Mouse (Mus musculus): ENCODE measurements around the gene Wdr24. TPM values are rescaled to one million over a fixed set of nuclear protein-coding genes. Genes with fewer than 3 reads are reported as not detected.

Gene Wdr24
- total and polyA plus RNA-seq, 2 experiments from 2014 or later, result 22.6 to 39.7 TPM

- no peaks in the 10 kb centered on the region for H3K27me3 ChIP-seq (ENCODE audit: insufficient read depth, low read length)
- no peak for ATAC-seq
- H3K9me3 ChIP-seq (ENCODE audit: low read length), result no peaks in the 10 kb centered on the region
- peak overlapping the region; percentile 75 for H3K4me2 ChIP-seq (ENCODE audit: low read depth, low read length)
- no peak overlapping the region for H3K27ac ChIP-seq
- 74% methylated on average over 4 of the region's 4 CpGs for WGBS
- H3K4me1 ChIP-seq (ENCODE audit: insufficient read depth, low read length), result peaks cover 26% of the 10 kb centered on the region
- no peaks in the 10 kb centered on the region for H3K36me3 ChIP-seq (ENCODE audit: insufficient read depth, low read length)
- no peak for TF ChIP-seq CTCF (IDR thresholded peaks at IDR 0.05; ENCODE audit: low read depth)
- peak overlapping the region; percentile 68; the same call in 1 of the 2 replicates for H3K4me3 ChIP-seq (ENCODE audit: low read length)
- no peak for DNase-seq (ENCODE audit: low spot score)
- H3K9ac ChIP-seq (replicated peaks; ENCODE audit: low read length), result peak overlapping the region; percentile 89; the same call in 1 of the 2 replicates
These were observed 12.5 kb upstream of the Wdr24 start for GRCm38 (mm10) chr17:25810890-25811289.

- H3K9ac ChIP-seq (replicated peaks; ENCODE audit: low read length), result peak overlapping the region; percentile 35
- peak overlapping the region; percentile 8; the same call in 1 of the 2 replicates for H3K4me3 ChIP-seq (ENCODE audit: low read length)
- peak; percentile 82 for DNase-seq (ENCODE audit: low spot score)
- H3K4me2 ChIP-seq (ENCODE audit: low read depth, low read length), result peak overlapping the region; percentile 46
- peaks cover 11% of the 10 kb centered on the region; the same call in 1 of the 2 replicates for H3K36me3 ChIP-seq (ENCODE audit: insufficient read depth, low read length)
- H3K27ac ChIP-seq, result 0 out of 2 replicates have a peak overlapping the region, but pooled peaks have one; percentile 29
- H3K9me3 ChIP-seq (ENCODE audit: low read length), result no peaks in the 10 kb centered on the region
- WGBS, result 2% methylated on average over 20 of the region's 20 CpGs
- no peaks in the 10 kb centered on the region for H3K27me3 ChIP-seq (ENCODE audit: insufficient read depth, low read length)
- H3K4me1 ChIP-seq (ENCODE audit: insufficient read depth, low read length), result peaks cover 21% of the 10 kb centered on the region
- ATAC-seq, result peak; percentile 32; the same call in 1 of the 2 replicates
- TF ChIP-seq CTCF (IDR thresholded peaks at IDR 0.05; ENCODE audit: low read depth), result peak; percentile 77
These were observed 10.0 kb upstream of the Wdr24 start for GRCm38 (mm10) chr17:25813471-25813870.

- peaks cover 10% of the 10 kb centered on the region for H3K4me1 ChIP-seq (ENCODE audit: insufficient read depth, low read length)
- H3K9ac ChIP-seq (replicated peaks; ENCODE audit: low read length), result no peak overlapping the region
- no peak overlapping the region for H3K4me2 ChIP-seq (ENCODE audit: low read depth, low read length)
- DNase-seq (ENCODE audit: low spot score) (no peak), ATAC-seq (no peak)
- no peaks in the 10 kb centered on the region for H3K27me3 ChIP-seq (ENCODE audit: insufficient read depth, low read length)
- H3K9me3 ChIP-seq (ENCODE audit: low read length), result no peaks in the 10 kb centered on the region
- TF ChIP-seq CTCF (IDR thresholded peaks at IDR 0.05; ENCODE audit: low read depth), result no peak
- H3K4me3 ChIP-seq (ENCODE audit: low read length), result no peak overlapping the region
- H3K36me3 ChIP-seq (ENCODE audit: insufficient read depth, low read length), result peaks cover 15% of the 10 kb centered on the region; the same call in 1 of the 2 replicates
- 80% methylated on average over 11 of the region's 11 CpGs for WGBS
- H3K27ac ChIP-seq, result no peak overlapping the region
These were observed 5.8 kb upstream of the Wdr24 start for GRCm38 (mm10) chr17:25817662-25818061.

- TF ChIP-seq CTCF (IDR thresholded peaks at IDR 0.05; ENCODE audit: low read depth), result no peak
- WGBS, result 15% methylated on average over 46 of the region's 46 CpGs
- no peaks in the 10 kb centered on the region for H3K9me3 ChIP-seq (ENCODE audit: low read length)
- no peaks in the 10 kb centered on the region for H3K27me3 ChIP-seq (ENCODE audit: insufficient read depth, low read length)
- no peak overlapping the region for H3K27ac ChIP-seq
- peaks cover 4% of the 10 kb centered on the region for H3K4me1 ChIP-seq (ENCODE audit: insufficient read depth, low read length)
- ATAC-seq (no peak), DNase-seq (ENCODE audit: low spot score) (no peak)
- H3K4me2 ChIP-seq (ENCODE audit: low read depth, low read length), result no peak overlapping the region
- H3K36me3 ChIP-seq (ENCODE audit: insufficient read depth, low read length), result peaks cover 15% of the 10 kb centered on the region; the same call in 1 of the 2 replicates
- no peak overlapping the region for H3K4me3 ChIP-seq (ENCODE audit: low read length)
- H3K9ac ChIP-seq (replicated peaks; ENCODE audit: low read length), result no peak overlapping the region
These were observed 4.3 kb upstream of the Wdr24 start for GRCm38 (mm10) chr17:25818851-25819780.

- WGBS, result 80% methylated on average over 16 of the region's 17 CpGs
- peaks cover 25% of the 10 kb centered on the region for H3K4me1 ChIP-seq (ENCODE audit: insufficient read depth, low read length)
These were observed 1.1 kb downstream of the Wdr24 start for GRCm38 (mm10) chr17:25824362-25825142.

GRCm38 (mm10) chr17:25825311-25825710 lies 1.9 kb downstream of the Wdr24 start:
- Histone ChIP-seq H3K9ac (replicated peaks; ENCODE audit: low read length) (no peak overlapping the region), H3K27me3 (ENCODE audit: insufficient read depth, low read length) (no peaks in the 10 kb centered on the region), H3K4me1 (ENCODE audit: insufficient read depth, low read length) (peaks cover 29% of the 10 kb centered on the region), H3K4me2 (ENCODE audit: low read depth, low read length) (no peak overlapping the region), H3K4me3 (ENCODE audit: low read length) (no peak overlapping the region), H3K36me3 (ENCODE audit: insufficient read depth, low read length) (peaks cover 14% of the 10 kb centered on the region; the same call in 1 of the 2 replicates), H3K9me3 (ENCODE audit: low read length) (no peaks in the 10 kb centered on the region), H3K27ac (no peak overlapping the region)
- 88% methylated on average over 6 of the region's 6 CpGs for WGBS
- no peak for DNase-seq (ENCODE audit: low spot score)
- no peak for TF ChIP-seq CTCF (IDR thresholded peaks at IDR 0.05; ENCODE audit: low read depth)
- ATAC-seq, result no peak

More at GRCm38 (mm10) chr17:25824362-25825142, 1.1 kb downstream of the Wdr24 start:
- Histone ChIP-seq H3K36me3 (ENCODE audit: insufficient read depth, low read length) (peaks cover 16% of the 10 kb centered on the region; the same call in 1 of the 2 replicates), H3K9me3 (ENCODE audit: low read length) (no peaks in the 10 kb centered on the region), H3K27ac (no peak overlapping the region), H3K9ac (replicated peaks; ENCODE audit: low read length) (peak overlapping the region; percentile 78; the same call in 1 of the 2 replicates), H3K27me3 (ENCODE audit: insufficient read depth, low read length) (no peaks in the 10 kb centered on the region), H3K4me3 (ENCODE audit: low read length) (peak overlapping the region; percentile 56), H3K4me2 (ENCODE audit: low read depth, low read length) (peak overlapping the region; percentile 99)
- no peak for TF ChIP-seq CTCF (IDR thresholded peaks at IDR 0.05; ENCODE audit: low read depth)
- ATAC-seq (no peak), DNase-seq (ENCODE audit: low spot score) (no peak)
